Mouse (Mus musculus) spleen, postnatal 36 days (tissue): ENCODE results near the gene Psmb3.
"Not testable (repeated sequence)": the region's sequence is repeated elsewhere in the genome, so short reads cannot be mapped to it uniquely, and the experiment has no call there.

Experiments
- DNase-seq, 2 experiments: peaks; one replicate each; pipeline ENCODE4 v3.0.0; 2022; ENCODE audit warnings: low spot score in 2 of 2, mixed read lengths in 1 of 2

The Psmb3 gene

GRCm38 (mm10) chr11:97716021-97716420 is 12.8 kb downstream of the Psmb3 start:
- no peak for DNase-seq

- no peak for DNase-seq
Observed at GRCm38 (mm10) chr11:97717369-97718280, 14.4 kb downstream of the Psmb3 start.

GRCm38 (mm10) chr11:97718281-97718860 is 15.2 kb downstream of the Psmb3 start:
- peak; percentile 67 to 75 for DNase-seq

GRCm38 (mm10) chr11:97719041-97719440 is 15.8 kb downstream of the Psmb3 start:
- no peak for DNase-seq

- no peak for DNase-seq
Observed at GRCm38 (mm10) chr11:97721338-97721737, 18.1 kb downstream of the Psmb3 start.

GRCm38 (mm10) chr11:97723709-97724108 is 20.5 kb downstream of the Psmb3 start:
- no peak for DNase-seq

- peak; percentile 50 to 58 for DNase-seq
Observed at GRCm38 (mm10) chr11:97728311-97728710, 25.1 kb downstream of the Psmb3 start.

- DNase-seq: no peak
Observed at GRCm38 (mm10) chr11:97728730-97729129, 25.5 kb downstream of the Psmb3 start.

- DNase-seq: no peak
Observed at GRCm38 (mm10) chr11:97733689-97734088, 30.5 kb downstream of the Psmb3 start.

GRCm38 (mm10) chr11:97734810-97735209 is 31.6 kb downstream of the Psmb3 start:
- DNase-seq: not testable (repeated sequence)

- no peak for DNase-seq
Observed at GRCm38 (mm10) chr11:97736645-97737044, 33.4 kb downstream of the Psmb3 start.

- no peak for DNase-seq
Observed at GRCm38 (mm10) chr11:97737600-97737999, 34.4 kb downstream of the Psmb3 start.

- no peak for DNase-seq
Observed at GRCm38 (mm10) chr11:97738703-97739102, 35.5 kb downstream of the Psmb3 start.

- DNase-seq: no peak
Observed at GRCm38 (mm10) chr11:97739155-97739554, 36.0 kb downstream of the Psmb3 start.

- peak in 1 of 2 experiments; percentile 40 for DNase-seq
Observed at GRCm38 (mm10) chr11:97740190-97740589, 37.0 kb downstream of the Psmb3 start.

- no peak for DNase-seq
Observed at GRCm38 (mm10) chr11:97742157-97742556, 39.0 kb downstream of the Psmb3 start.

- DNase-seq: peak; percentile 35 to 38
Observed at GRCm38 (mm10) chr11:97742591-97742990, 39.4 kb downstream of the Psmb3 start.

- peak; percentile 27 to 49 for DNase-seq
Observed at GRCm38 (mm10) chr11:97743423-97743822, 40.2 kb downstream of the Psmb3 start.

GRCm38 (mm10) chr11:97744063-97744717 is 41.0 kb downstream of the Psmb3 start, which contains the start of gene Pip4k2b:
Gene Pip4k2b, minus strand, starts transcription at chr11:97744704.
- peak; percentile 69 for DNase-seq

- peak; percentile 97 for DNase-seq
Observed at GRCm38 (mm10) chr11:97744718-97745330, 41.6 kb downstream of the Psmb3 start.

GRCm38 (mm10) chr11:97745331-97745721 is 42.1 kb downstream of the Psmb3 start:
- DNase-seq: no peak

GRCm38 (mm10) chr11:97747773-97748172 is 44.6 kb downstream of the Psmb3 start:
- no peak for DNase-seq
